Mouse (Mus musculus): ENCODE measurements around the gene Olfr867. TPM values are rescaled to one million over a fixed set of nuclear protein-coding genes. Genes with fewer than 3 reads are reported as not detected.

Gene Olfr867
- total RNA-seq (2021): not detected
- long read RNA-seq, experiment 1: 0 reads
- long read RNA-seq, experiment 2: 0 reads

DNA sequence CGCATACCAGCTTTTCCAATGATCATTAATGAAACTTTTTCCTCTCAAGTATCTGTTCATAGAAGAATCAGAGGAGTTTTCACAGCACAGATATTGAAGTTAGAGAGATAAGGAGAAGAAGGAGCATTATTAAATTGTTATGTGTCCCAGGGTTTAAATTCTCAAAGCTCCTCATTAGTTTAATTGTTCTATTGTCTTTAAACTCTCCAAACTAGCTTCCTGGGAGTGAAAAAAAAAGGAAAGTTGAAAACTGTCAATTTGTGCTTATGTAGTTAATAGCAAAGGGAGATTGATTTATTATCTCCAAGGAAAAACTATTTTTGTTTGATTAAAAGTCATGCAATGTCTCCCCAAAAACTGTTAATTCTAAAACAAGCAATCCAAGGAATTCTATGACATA, at the start of gene Olfr867:
Gene Olfr867 (minus strand): TSS at position 101 of the 400 bp plus-strand sequence.
- no peak for DNase-seq
- intact Hi-C loops (cut with DNase I; ENCODE audit: low total_unique reads): no loop called here

DNA sequence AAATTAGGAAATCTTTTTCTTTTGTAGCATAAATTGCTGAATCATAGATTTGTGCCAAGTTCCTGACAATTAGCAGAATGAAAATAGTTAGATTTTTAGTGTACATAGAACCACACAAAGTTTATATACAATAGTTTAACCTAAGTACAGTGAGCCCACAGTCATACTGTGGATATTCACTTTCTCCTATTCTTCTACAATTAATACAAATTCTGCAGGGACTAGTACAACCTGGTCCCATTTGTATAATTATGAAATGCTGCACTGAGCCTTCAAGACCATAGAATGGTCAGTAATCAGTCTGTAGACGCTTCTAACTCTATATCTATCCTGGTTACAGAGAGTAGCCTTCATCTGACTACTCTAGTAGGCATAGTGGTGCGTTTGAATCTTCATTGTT, 41.0 kb upstream of the Olfr867 start, which contains the start of gene Olfr868:
Gene Olfr868 (plus strand): TSS at position 301 of the 400 bp plus-strand sequence.
- no peak for DNase-seq
- intact Hi-C loops (cut with DNase I; ENCODE audit: low total_unique reads): no loop called here

GRCm38 (mm10) chr9:20073523-20074177, 16.3 kb upstream of the Olfr867 start:
- intact Hi-C loops (cut with DNase I; ENCODE audit: low total_unique reads): no loop called here
- DNase-seq: no peak

- intact Hi-C loops (cut with DNase I; ENCODE audit: low total_unique reads): no loop called here
Measured at GRCm38 (mm10) chr9:20071291-20071690, 13.9 kb upstream of the Olfr867 start.

GRCm38 (mm10) chr9:20070236-20070635, 12.9 kb upstream of the Olfr867 start:
- intact Hi-C loops (cut with DNase I; ENCODE audit: low total_unique reads): no loop called here
- DNase-seq: no peak

More at GRCm38 (mm10) chr9:20071291-20071690, 13.9 kb upstream of the Olfr867 start:
- no peak for DNase-seq

GRCm38 (mm10) chr9:20047964-20048363, 9.4 kb downstream of the Olfr867 start:
- intact Hi-C loops (cut with DNase I; ENCODE audit: low total_unique reads): no loop called here

GRCm38 (mm10) chr9:20027935-20028334, 29.4 kb downstream of the Olfr867 start, which contains the start of gene Olfr866:
Gene Olfr866 (minus strand): TSS chr9:20028035.
- intact Hi-C loops (cut with DNase I; ENCODE audit: low total_unique reads): no loop called here
- no peak for DNase-seq

More at GRCm38 (mm10) chr9:20047964-20048363, 9.4 kb downstream of the Olfr867 start:
- DNase-seq: no peak

Small RNA genes within 50 kb of the gene (microRNA-seq; reads per million reads assigned to microRNA genes)
- gene Gm26231: 0 reads per million in 2 experiments
- 0 reads per million in 2 experiments for gene Gm44395

Other genes with a start within 250 kb of the Olfr867 start
- not detected for gene Olfr860, start 207.8 kb downstream of the Olfr867 start, total RNA-seq (2021)
- not detected for gene Olfr862, start 169.6 kb downstream of the Olfr867 start, total RNA-seq (2021)
- not detected for gene Olfr77, start 140.7 kb downstream of the Olfr867 start, total RNA-seq (2021)
- gene Olfr866, start 29.5 kb downstream of the Olfr867 start, total RNA-seq (2021): not detected
- gene Olfr868, start 41.1 kb upstream of the Olfr867 start, total RNA-seq (2021): not detected
- not detected for gene Olfr869, start 71.4 kb upstream of the Olfr867 start, total RNA-seq (2021)
- gene Olfr870, start 116.5 kb upstream of the Olfr867 start, total RNA-seq (2021): not detected
- gene Olfr871, start 154.6 kb upstream of the Olfr867 start, total RNA-seq (2021): not detected
- gene Olfr872, start 179.6 kb upstream of the Olfr867 start, total RNA-seq (2021): not detected
- gene Olfr39, start 224.8 kb upstream of the Olfr867 start, total RNA-seq (2021): not detected
- gene Olfr873, start 241.0 kb upstream of the Olfr867 start, total RNA-seq (2021): not detected

All from gastrocnemius, postnatal 14 days (tissue).